Mouse (Mus musculus) CD8-positive naive resting alpha-beta T cell, adult 2 months (primary cell): ENCODE data around the gene Esyt2.

Experiments used
- DNase-seq, 2 experiments: peaks; one replicate each; pipeline ENCODE4 v3.0.0; 2022; ENCODE audit warnings: low read depth in 2 of 2, low spot score in 2 of 2

Gene Esyt2

GRCm38 (mm10) chr12:116279181-116279580 lies 1.8 kb upstream of the Esyt2 start:
- no peak for DNase-seq

GRCm38 (mm10) chr12:116280149-116280652 lies 795 bp upstream of the Esyt2 start:
- no peak for DNase-seq

GRCm38 (mm10) chr12:116281427-116282281 lies 658 bp downstream of the Esyt2 start:
- no peak for DNase-seq

- no peak for DNase-seq
These were observed 1.9 kb downstream of the Esyt2 start for GRCm38 (mm10) chr12:116282856-116283255.

- DNase-seq, result no peak
These were observed 2.5 kb downstream of the Esyt2 start for GRCm38 (mm10) chr12:116283511-116283910.

- no peak for DNase-seq
These were observed 12.2 kb downstream of the Esyt2 start for GRCm38 (mm10) chr12:116293185-116293584.

- DNase-seq, result no peak
These were observed 12.8 kb downstream of the Esyt2 start for GRCm38 (mm10) chr12:116293599-116294292.

- DNase-seq, result no peak
These were observed 18.9 kb downstream of the Esyt2 start for GRCm38 (mm10) chr12:116299906-116300305.

GRCm38 (mm10) chr12:116302181-116302580 lies 21.2 kb downstream of the Esyt2 start:
- DNase-seq, result no peak

GRCm38 (mm10) chr12:116306042-116306441 lies 25.0 kb downstream of the Esyt2 start:
- DNase-seq, result no peak

- DNase-seq, result no peak
These were observed 26.9 kb downstream of the Esyt2 start for GRCm38 (mm10) chr12:116307870-116308269.

GRCm38 (mm10) chr12:116308612-116309011 lies 27.6 kb downstream of the Esyt2 start:
- no peak for DNase-seq

- no peak for DNase-seq
These were observed 32.8 kb downstream of the Esyt2 start for GRCm38 (mm10) chr12:116313816-116314215.

- DNase-seq, result peak; percentile 8 to 24
These were observed 34.5 kb downstream of the Esyt2 start for GRCm38 (mm10) chr12:116315498-116315897.

GRCm38 (mm10) chr12:116317818-116318217 lies 36.8 kb downstream of the Esyt2 start:
- DNase-seq, result no peak

GRCm38 (mm10) chr12:116325545-116325944 lies 44.5 kb downstream of the Esyt2 start:
- DNase-seq, result no peak

- no peak for DNase-seq
These were observed 45.2 kb downstream of the Esyt2 start for GRCm38 (mm10) chr12:116326159-116326558.

GRCm38 (mm10) chr12:116334253-116334652 lies 53.3 kb downstream of the Esyt2 start:
- DNase-seq, result no peak

GRCm38 (mm10) chr12:116340160-116340559 lies 59.2 kb downstream of the Esyt2 start:
- no peak for DNase-seq

GRCm38 (mm10) chr12:116348755-116349286 lies 67.8 kb downstream of the Esyt2 start:
- no peak for DNase-seq

GRCm38 (mm10) chr12:116349376-116349775 lies 68.4 kb downstream of the Esyt2 start:
- no peak for DNase-seq

GRCm38 (mm10) chr12:116351022-116351421 lies 70.0 kb downstream of the Esyt2 start:
- no peak for DNase-seq
